Mouse (Mus musculus) B cell, adult 2 months (primary cell): ENCODE measurements around the gene Gmfg.

Source experiments
- DNase-seq, 2 experiments: peaks; one replicate each; pipeline ENCODE4 v3.0.0; 2022

Gene Gmfg

DNA sequence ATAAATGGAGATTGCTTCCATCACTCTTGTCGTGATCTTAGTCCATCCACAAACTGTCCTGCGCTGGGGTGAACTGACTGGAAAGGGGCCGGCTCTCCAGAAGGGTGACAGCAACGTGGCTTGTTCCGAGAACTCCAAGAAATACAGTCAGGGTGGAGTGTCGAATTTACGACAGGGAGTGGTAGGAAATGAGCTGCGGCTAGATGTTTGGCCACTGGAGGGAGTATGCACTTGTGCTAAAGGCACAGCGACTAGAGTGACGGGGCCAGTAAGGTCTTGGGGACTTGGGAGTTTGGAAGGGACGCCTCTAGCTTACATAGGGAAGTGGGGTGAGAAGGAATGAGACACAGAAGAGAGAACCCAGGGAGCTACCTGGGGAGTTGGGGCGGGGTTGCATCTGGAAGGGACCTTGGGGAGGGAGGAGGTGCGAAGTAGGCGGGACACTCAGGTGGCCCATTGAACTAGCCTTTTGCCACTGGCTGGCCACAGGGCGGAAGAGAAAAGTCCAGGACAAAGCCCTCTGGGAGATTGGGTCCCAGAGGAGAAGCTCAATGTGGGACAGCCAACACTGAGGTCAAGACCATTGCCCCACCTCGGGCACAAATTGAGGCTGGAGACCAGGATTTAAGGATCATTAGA is at the start of gene Gmfg:
TSS of gene Gmfg (plus strand) at position 516 of the 639 bp plus-strand sequence.
- peak in 1 of 2 experiments; percentile 85 for DNase-seq

- DNase-seq = no peak
Observed at GRCm38 (mm10) chr7:28390331-28390730, 46.9 kb upstream of the Gmfg start.

GRCm38 (mm10) chr7:28392429-28393271 is 44.6 kb upstream of the Gmfg start, which contains the start of the genes Med29 and Paf1:
Med29 (minus strand) TSS chr7:28392708.
Paf1 (plus strand) TSS chr7:28392951.
- peak; percentile 91 to 95 for DNase-seq

DNA sequence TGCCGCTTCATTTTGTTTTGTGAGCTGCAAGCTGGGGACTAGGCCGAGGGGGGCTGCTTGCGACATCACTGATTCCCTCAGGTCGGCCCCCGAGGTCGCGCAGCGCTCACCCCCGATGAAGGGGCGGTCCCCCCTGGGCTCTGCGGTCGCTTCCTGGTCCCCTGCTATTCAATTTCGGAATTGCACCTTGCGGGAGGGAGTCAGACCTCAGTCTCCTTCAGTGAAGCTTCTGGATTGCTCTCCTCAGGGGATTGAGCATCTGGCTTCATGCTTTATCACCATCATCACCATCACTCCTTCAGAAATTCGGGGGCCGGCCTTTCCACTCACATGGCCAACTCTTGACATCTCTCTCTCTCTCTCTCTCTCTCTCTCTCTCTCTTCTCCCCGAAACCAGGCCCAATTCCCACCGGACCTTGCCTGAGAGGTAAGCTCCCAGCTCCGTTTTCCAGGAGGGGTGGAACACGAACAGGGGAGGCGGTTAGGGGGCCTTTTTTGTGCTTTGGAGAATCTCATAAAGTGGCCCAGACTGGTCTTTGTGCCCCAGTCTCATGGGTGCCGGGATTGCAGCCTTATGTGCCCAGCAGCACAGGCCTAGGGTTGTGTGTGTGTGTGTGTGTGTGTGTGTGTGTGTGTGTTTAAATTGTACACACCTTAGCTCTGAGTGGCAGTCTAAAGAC is 43.8 kb upstream of the Gmfg start:
- DNase-seq = peak in 1 of 2 experiments; percentile 31

GRCm38 (mm10) chr7:28395425-28395824 is 41.8 kb upstream of the Gmfg start:
- no peak for DNase-seq

- DNase-seq = peak; percentile 48 to 55
Observed at GRCm38 (mm10) chr7:28398000-28398399, 39.2 kb upstream of the Gmfg start.

DNA sequence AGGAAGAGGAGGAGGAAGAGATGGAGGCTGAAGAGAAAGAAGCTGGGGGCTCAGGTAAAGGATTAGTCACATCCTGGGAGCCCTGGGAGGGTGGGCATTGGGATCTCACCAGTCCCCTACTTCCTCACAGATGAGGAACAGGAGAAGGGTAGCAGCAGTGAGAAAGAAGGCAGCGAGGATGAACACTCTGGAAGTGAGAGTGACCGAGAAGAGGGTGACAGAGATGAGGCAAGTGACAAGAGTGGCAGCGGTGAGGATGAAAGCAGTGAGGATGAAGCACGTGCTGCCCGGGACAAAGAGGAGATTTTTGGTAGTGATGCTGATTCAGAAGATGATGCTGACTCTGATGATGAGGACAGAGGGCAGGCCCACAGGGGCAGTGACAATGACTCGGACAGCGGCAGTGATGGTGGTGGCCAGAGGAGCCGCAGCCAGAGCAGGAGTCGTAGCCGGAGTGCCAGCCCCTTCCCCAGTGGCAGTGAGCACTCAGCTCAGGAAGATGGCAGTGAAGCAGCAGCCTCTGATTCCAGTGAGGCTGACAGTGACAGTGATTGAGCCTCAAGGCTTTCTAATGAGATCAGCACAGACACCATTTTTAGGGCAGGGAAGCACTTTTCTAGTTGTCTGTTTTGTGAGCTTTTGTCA is 38.4 kb upstream of the Gmfg start:
- DNase-seq = no peak

- DNase-seq = no peak
Observed at GRCm38 (mm10) chr7:28401030-28401429, 36.2 kb upstream of the Gmfg start.

DNA sequence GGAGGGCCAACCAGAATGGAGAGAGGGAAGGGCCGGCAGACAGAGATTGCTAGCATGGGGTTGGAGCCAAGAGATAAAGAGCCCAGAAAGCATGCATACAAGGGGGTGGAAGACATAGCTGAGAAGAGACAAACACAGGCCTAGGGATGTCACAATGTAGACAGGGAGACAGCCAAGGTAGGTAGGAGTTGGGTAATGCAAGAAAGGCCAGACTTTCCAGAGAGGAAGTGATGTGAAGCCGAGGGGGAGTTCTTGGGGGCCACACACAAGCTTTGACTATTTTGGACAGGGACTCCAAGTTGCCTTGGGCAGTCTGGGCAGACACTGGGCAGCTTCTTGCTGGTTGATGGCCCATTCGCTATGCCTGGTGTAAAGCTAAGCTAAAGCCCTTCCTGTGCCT is 35.3 kb upstream of the Gmfg start:
- no peak for DNase-seq

DNA sequence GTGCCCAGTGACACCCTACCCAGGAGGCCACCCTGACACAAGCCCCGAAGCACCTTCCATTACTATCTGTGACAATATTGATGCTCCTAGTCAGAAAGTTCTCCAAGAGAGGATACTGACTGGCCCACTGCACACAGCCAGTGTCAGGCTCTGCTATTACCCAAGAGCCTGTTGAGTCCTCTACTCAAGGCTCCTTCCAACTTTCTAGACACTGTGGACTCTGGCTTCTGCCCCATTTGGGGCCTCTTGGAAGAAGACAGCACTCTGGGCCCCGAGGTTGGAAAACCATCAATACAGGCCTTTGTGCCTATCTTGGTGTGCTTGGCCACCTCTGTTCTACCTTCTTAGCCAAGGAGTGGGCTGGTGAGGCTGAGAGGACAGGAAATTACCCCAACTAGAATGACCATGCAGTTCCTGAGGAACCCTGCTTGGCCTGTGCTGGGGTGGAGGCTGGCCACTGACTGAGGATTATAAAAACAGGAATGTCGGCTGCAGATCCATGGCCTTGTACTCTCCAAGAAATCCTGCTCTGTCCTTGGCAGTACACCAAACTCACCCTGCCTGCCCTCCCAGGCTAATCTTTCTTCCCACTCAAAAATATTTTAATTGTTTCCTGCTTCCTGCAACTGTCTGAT is 26.3 kb upstream of the Gmfg start:
- DNase-seq = no peak

DNA sequence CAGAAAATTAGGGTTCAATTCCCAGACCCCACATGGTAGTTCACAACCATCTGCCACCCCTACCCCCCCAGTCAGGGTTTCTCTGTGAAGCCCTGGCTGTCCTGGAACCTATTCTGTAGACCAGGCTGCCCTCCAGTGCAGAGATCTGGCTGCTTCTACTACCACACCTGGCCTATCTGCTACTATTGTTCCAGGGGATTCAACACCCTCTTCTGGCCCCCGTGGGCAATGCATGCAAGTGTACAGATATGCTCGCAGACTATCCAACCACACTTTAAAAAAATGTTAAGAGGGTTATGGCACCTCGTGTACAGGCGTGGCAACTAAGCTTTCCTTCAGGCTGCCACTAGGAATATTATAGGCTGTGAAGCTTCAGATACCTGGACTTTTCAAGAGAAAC is 24.4 kb upstream of the Gmfg start:
- peak; percentile 36 to 47 for DNase-seq

DNA sequence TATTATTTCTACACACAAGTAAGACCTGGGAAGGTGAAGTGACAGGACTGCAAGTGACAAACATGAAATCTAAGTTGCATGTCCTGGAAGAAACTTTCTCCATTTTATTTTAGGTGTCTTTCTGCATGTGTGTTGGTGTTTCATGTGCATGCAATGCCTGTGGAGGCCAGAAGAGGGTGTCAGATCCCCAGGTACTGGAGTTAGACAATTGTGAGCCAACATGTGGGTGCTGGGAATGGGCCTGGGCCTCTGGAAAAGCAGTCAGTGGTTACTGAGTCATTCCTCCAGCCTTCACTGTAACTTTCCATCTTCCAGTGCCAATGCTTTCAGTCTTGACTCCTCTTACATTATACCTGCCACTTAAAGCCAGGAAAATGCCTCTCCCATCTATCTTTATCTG is 19.9 kb upstream of the Gmfg start:
- no peak for DNase-seq

GRCm38 (mm10) chr7:28418096-28418670 is 19.1 kb upstream of the Gmfg start:
- no peak for DNase-seq

DNA sequence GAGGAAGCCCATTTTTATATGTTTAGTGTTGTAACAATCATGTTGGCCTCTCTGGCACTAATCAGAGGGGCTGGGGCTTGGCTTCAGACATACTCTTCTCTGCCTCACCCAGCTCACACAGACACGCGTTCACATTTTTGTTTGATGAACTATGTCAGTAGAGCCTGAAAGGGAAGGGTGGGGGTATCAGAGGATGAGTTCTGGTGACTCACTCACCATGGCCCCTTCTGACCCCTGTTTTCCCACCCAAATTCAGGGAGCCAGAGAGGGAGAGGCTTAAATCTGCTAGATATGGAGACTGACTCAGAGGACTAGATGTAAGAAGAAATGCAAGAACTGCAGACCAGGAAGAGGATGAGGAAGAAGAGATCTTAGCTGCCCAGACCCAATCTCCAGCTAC is 17.8 kb upstream of the Gmfg start:
- DNase-seq = no peak

DNA sequence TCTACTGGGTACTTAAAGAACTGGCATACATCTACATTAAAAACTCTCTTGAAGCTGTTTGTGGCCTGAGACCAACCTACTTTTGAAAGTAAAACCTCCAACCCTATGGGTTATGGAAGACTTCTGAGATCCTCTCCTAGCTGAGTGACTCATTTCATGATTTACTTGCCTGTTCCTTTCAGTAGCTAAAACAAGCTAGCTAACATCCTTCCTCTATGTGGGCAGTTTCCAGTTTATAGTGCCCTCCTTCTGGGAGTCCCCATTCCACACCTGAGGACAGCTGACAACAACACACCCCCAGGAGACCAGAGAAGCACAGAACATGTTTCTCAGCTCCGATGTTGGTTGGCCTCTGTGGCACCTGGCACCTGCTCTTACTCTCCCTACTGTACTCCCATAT is 14.2 kb upstream of the Gmfg start:
- DNase-seq = no peak

- DNase-seq = no peak
Observed at GRCm38 (mm10) chr7:28427738-28428137, 9.5 kb upstream of the Gmfg start.

- no peak for DNase-seq
Observed at GRCm38 (mm10) chr7:28430512-28430911, 6.7 kb upstream of the Gmfg start.

DNA sequence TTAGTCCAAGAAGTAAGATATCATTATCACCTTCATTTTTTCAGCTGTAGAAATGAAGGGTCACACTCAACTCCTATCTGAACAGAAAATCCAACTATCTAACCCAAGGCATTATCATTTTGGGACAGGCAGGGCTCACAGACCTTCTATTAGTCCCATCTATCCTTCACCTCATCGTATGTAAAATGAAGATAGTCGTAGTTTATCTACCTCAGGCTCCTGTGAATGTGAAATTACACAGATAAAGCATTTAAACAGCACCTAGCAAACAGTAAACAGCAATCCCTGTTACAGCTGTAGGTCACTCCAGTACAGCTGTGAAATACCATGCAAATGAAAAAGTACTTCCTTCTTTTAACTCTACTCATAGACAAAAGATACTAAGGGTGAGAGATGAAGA is 5.0 kb upstream of the Gmfg start:
- no peak for DNase-seq

- DNase-seq = peak; percentile 28 to 34
Observed at GRCm38 (mm10) chr7:28435660-28436259, 1.5 kb upstream of the Gmfg start.

DNA sequence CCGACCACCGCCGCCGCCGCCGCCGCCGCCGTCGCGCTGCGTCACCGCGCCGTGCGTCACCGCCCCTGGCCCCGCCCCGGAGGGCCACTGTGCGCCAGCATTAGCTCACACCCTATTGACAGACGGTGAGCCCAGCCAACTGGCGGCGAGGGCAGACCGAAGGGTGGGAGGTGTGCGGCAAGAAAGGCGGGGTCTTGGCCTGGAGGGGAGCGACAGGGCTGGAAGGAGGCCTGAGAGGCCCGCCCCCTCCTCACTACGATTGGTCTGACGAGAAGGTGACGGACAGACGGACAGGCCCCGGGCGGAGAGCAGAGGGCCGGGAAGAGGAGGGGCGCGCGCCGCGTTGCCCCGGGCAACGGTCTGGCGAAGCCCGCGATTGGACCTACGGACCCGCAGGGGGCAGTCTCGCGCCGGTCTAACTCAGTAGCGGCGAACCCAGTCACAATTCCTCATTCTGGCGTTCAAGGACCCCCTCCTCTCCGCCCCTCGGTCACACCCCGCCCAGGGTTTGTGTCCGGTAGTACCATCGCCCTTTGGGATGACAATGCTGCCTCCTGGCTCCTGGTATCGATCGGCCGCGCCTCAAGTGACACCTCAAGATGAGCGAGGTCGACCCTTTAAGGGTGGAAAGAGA is 859 bp upstream of the Gmfg start:
- peak; percentile 98 to 99 for DNase-seq

GRCm38 (mm10) chr7:28437964-28438363 is 717 bp downstream of the Gmfg start:
- no peak for DNase-seq
